Mouse (Mus musculus) 3T3-L1 (cell line): ENCODE measurements around the gene Gcc1.

Source experiments
- DNase-seq: peaks from one replicate; pipeline ENCODE4 v3.0.0-alpha.2; 2015; ENCODE audit warnings: low read depth, low spot score

Gcc1 gene

DNA sequence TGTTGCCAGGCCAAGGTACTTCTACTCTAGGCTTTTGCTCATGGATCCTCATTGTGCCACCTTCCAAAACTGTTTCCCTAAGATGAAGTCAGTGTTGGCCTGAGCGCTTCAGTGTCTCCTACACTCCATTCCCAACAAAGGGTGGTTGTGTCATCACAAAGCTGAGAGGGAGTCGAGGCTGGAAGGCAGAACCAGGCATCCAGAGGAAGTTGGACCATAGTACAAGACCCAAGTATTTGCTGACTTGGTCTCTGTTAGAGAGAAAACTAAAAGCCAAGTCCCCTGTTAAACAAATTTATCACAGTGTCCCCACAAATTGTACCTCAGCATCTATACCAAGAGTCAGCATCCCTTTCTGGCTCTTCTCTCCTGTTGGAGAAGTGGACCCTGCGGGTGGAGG is at the start of gene Gcc1:
Gene Gcc1, minus strand, starts transcription at position 101 of the 400 bp plus-strand sequence.
- no peak for DNase-seq

GRCm38 (mm10) chr6:28474839-28475238 is 46.6 kb upstream of the Gcc1 start, which contains the start of gene Snd1:
TSS of gene Snd1 (plus strand) at chr6:28475139.
- DNase-seq = no peak

- DNase-seq = peak; percentile 79
Measured at GRCm38 (mm10) chr6:28474211-28474610, 46.0 kb upstream of the Gcc1 start.

GRCm38 (mm10) chr6:28471284-28472035 is 43.3 kb upstream of the Gcc1 start:
- peak; percentile 87 for DNase-seq

- peak; percentile 65 for DNase-seq
Measured at GRCm38 (mm10) chr6:28470621-28471020, 42.4 kb upstream of the Gcc1 start.

DNA sequence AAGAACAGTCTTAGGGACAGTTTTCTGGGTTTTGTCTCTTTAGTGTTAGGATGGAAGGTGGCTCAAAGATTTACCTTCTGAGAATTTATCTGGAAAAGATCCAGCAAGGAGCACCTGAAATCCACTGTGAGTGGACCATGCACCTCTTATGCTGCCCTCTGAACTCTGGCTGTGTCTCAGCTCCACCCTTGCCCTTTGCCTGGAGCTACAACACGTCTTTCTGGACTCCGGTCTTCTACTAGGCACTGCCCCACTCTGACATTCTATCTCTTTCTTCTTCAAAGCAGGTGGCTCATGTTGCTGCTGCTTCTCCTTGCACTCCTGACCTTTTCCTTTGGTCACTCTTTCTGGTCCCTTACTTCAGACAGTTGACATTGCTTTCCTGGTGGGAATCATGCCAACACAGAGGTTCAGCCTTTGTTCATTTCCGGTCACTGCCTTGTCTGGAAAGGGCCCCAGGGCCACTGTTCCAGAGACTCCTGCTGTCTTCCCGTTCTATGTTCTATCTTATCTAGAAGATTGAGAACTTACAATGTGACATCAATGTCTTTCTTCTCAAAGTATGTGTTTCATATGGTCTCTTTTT is 41.9 kb upstream of the Gcc1 start:
- DNase-seq = no peak

- DNase-seq = no peak
Measured at GRCm38 (mm10) chr6:28464630-28465029, 36.4 kb upstream of the Gcc1 start.

- DNase-seq = no peak
Measured at GRCm38 (mm10) chr6:28460534-28460933, 32.3 kb upstream of the Gcc1 start.

GRCm38 (mm10) chr6:28459221-28459668 is 31.1 kb upstream of the Gcc1 start:
- DNase-seq = no peak

DNA sequence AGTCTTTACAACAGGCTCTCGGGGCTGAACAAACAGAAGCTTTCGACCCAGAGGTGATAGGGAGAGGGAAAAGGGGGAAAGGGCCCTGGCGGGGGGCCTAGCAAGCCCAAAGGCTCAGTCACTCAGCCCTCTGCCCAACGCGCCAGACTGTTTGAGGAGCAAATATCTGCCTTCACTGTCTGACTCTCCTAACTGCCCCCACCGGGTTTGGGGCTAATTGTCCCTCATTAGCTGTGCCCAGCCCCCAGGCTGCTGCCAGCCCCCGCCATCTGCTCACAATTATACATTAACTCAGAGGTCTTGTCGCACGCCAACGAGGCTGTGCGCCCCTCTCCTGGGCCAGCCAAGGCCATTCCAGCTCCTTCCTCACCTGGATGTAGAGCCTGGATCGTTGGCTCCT is 22.8 kb upstream of the Gcc1 start:
- no peak for DNase-seq

GRCm38 (mm10) chr6:28450481-28450880 is 22.3 kb upstream of the Gcc1 start:
- no peak for DNase-seq

GRCm38 (mm10) chr6:28449253-28449652 is 21.1 kb upstream of the Gcc1 start, which contains the start of gene Pax4:
TSS of gene Pax4 (minus strand) at chr6:28449353.
- no peak for DNase-seq

DNA sequence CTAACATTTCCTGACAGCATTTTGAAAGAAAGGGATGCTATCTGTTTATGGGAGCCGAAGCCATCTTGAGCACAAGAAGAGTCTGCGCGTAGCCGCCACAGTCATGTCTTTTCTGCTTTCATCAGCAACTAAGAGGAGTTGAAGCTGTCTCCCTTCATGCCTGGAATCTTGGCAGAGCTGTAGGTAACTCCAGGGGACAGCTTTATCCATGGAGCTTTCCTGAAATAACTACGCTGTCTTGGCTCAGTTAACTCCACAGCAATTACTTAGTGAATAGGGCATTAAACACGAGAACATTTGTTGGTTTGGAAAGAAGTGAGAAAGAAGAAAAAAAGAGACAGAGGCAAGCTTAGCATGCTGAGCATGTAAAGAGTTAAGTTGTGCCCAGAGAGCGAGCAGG is 19.7 kb upstream of the Gcc1 start:
- no peak for DNase-seq

GRCm38 (mm10) chr6:28431538-28431855 is 3.3 kb upstream of the Gcc1 start:
- DNase-seq = no peak

- DNase-seq = no peak
Measured at GRCm38 (mm10) chr6:28430795-28431537, 2.8 kb upstream of the Gcc1 start.

GRCm38 (mm10) chr6:28429870-28430269 is 1.7 kb upstream of the Gcc1 start:
- no peak for DNase-seq

DNA sequence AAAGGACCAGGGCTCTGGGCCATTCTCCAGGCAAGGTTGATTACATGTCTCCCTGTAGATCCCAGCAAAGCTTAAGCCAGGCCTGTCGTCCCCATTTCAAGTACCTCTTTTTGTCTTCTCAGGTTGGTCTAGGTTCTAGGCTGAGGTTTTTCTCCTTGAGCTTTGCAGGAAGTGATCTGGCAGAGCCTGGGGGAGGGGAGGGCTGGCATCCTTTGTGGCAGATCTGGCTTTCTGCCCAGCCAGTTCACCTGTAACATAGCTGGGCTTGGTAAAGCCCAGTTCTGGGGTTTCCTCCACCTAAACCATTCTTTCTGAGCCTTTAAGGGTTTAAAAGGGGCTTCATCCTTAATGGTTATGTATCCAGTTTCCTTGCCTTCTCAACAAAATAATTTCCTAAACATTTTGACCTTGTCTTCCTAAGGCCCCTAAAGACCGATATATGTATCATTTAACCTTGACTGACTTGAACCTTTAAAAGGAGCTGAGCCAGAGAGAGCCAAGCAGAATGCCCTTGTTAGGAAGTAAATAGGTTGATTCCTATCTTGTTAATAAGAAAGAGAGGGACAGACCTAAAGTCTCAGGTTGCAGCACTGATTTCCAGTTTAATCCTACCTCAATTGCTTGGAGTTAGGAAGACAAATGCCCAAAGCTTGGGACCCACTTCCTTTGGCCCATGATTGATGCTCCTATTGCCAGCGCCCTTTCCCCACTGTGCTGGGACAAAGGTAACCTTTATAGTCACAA is 922 bp downstream of the Gcc1 start, which contains the start of gene Fscn3:
Gene Fscn3, plus strand, starts transcription at position 694 of the 744 bp plus-strand sequence.
- no peak for DNase-seq

DNA sequence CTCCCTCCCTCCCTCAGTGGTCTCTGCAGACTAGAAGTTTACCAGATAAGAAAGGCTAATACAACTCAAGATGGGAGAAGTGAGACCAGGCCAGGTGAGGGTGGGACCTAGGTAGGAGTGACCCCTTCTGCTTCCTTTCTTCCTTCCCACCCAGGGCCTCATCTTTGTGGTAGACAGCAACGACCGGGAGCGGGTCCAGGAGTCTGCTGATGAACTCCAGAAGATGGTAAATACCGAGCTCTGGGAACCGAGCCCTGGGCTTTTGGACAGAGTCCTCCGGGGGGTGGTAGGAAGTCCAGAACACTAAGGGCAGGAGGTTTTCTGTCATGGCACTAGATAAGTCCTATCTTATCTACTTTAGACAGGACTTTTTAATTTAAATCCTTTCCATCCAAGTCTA is 3.2 kb downstream of the Gcc1 start:
- no peak for DNase-seq

GRCm38 (mm10) chr6:28423767-28424695 is 4.2 kb downstream of the Gcc1 start:
- peak; percentile 72 for DNase-seq

DNA sequence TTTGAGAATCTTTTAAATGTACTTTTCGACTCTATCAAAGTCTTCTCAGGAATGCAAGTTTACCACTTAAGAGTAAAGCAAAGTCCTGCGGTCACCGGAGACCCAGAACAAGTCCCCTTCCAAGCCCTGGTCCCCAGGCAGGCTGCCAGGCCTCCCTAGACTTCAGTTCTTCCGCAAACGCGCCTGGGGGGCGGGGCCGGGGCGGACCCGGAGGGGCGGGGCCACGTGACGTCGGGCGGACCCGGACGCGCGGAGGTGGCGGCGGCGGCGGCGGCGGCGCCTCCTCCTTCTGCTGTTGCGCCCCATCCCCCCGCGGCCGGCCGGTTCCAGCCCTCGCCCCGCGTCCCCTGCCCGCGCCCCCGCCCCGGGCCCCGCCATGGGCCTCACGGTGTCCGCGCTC is 4.9 kb downstream of the Gcc1 start, which contains the start of gene Arf5:
Gene Arf5, plus strand, starts transcription at position 248 of the 400 bp plus-strand sequence.
- DNase-seq = peak; percentile 88
